In the genomic region with DNA sequence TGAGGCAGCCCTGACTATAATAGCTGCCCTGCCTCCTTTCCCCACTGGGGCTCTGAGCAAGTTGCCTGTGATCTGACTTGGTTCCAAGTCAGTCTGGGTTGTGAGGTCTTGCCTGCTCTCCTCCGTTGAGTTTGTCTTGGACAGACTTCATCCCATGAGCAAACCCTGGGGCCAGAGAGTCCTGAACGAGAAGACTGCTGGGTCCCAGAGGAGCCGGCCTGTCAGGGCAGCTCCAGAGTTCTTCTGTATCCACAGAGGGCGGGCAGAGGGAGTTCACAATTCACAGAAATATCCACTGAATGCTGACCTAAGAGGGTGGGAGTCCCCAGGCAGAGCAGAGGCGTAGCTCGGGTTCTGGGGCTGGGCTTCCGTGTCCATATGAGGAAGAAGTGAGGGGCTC, we compare ENCODE assay signal across 15 mouse cellular contexts. TPM values are rescaled to one million over a fixed set of nuclear protein-coding genes. Genes with fewer than 3 reads are reported as not detected.
DNase-seq lines count a peak whose midpoint lies in the region; ATAC-seq and TF ChIP-seq lines count a peak whose summit lies in the region.
"Had no signal": no experiment of that assay in that cellular context is flagged by ENCODE, and none has a peak within 500 bp of the region (broad histone marks: within the 10 kb centered on the region; RNA-seq: fewer than 3 reads in every experiment).

No protein-coding gene starts in this region.

- 78% methylated on average over 7 of the region's 7 CpGs for WGBS in cerebellum, adult 2 months

- peaks cover 19% of the 10 kb centered on the region for H3K4me1 ChIP-seq in cerebellum, adult 2 months (ENCODE audit: control insufficient read depth, insufficient read depth, low read length)

- no peak for ATAC-seq in CD4-positive, CD25-positive, alpha-beta regulatory T cell, adult 4 months
- ATAC-seq: activated CD4-positive, CD25-positive, alpha-beta regulatory T cell, adult 4 months had no signal

- intact Hi-C loops in heart, postnatal 14 days (cut with DNase I) = no loop called here

- H3K27ac ChIP-seq in cerebellum, adult 2 months (ENCODE audit: insufficient read depth, low read length) = peak overlapping the region; percentile 24; the same call in 1 of the 2 replicates
- H3K27ac ChIP-seq: limb, embryonic 12.5 days; neural tube, embryonic 12.5 days had no signal

- DNase-seq in cerebellum, adult 2 months = no peak
- DNase-seq in cerebellum, postnatal 25 days = no peak
- DNase-seq in kidney, adult 11 months = peak; percentile 36
- no peak for DNase-seq in kidney, adult 18-20 months
- DNase-seq in NIH3T3 (ENCODE audit: low read depth) = peak; percentile 29
- DNase-seq in heart, postnatal 14 days = peak; percentile 46 to 52
- DNase-seq in lung, adult 18-20 months = no peak
- DNase-seq: gastrocnemius, postnatal 10 days had no signal

- H3K27me3 ChIP-seq in cerebellum, adult 2 months (ENCODE audit: control insufficient read depth, insufficient read depth, low read length) = no peaks in the 10 kb centered on the region
- H3K27me3 ChIP-seq: limb, embryonic 12.5 days; neural tube, embryonic 12.5 days had no signal

- TF ChIP-seq CTCF in cerebellum, adult 2 months (IDR thresholded peaks at IDR 0.05; ENCODE audit: borderline replicate concordance, insufficient read depth, low read depth, low read length) = no peak

- no peak overlapping the region for H3K4me3 ChIP-seq in cerebellum, adult 2 months (replicated peaks; ENCODE audit: insufficient read depth, low read depth, low read length)
- H3K4me3 ChIP-seq: erythroblast, embryonic 14.5 days; limb, embryonic 12.5 days; neural tube, embryonic 12.5 days had no signal

- no peak for TF ChIP-seq POLR2A in cerebellum, adult 2 months (IDR thresholded peaks at IDR 0.05; ENCODE audit: borderline replicate concordance, insufficient read depth, low read length)

RNA-seq across cellular contexts. Expression of gene Slc6a9, which starts 16.6 kb away (rescaled TPM):
- 178 and 197 TPM in 2 replicates for polyA plus RNA-seq in cerebellum, adult 2 months (2012; rRNA removed)
- 1 to 10 TPM; 2.6 to 4.1 TPM for total RNA-seq in heart, postnatal 14 days (2021)
- polyA plus RNA-seq in CD4-positive, CD25-positive, alpha-beta regulatory T cell, adult 4 months (2017; shearing (Covaris generic)) = 1 to 10 TPM in 1 of 2 experiments, not detected in 1; 1.0 TPM

RNA-seq across cellular contexts. Expression of gene Ccdc24, which starts 21.5 kb away (rescaled TPM):
- 1.8 and 3.4 TPM in 2 replicates for polyA plus RNA-seq in cerebellum, adult 2 months (2012; rRNA removed)
- under 1 TPM; 0.39 to 0.45 TPM for total RNA-seq in heart, postnatal 14 days (2021)
- polyA plus RNA-seq in CD4-positive, CD25-positive, alpha-beta regulatory T cell, adult 4 months (2017; shearing (Covaris generic)) = not detected
- total RNA-seq: G1E had no signal
- polyA plus RNA-seq: activated CD4-positive, CD25-positive, alpha-beta regulatory T cell, adult 4 months; G1E had no signal

RNA-seq across cellular contexts. Expression of gene B4galt2, which starts 32.4 kb away (rescaled TPM):
- 41.0 and 42.0 TPM in 2 replicates for polyA plus RNA-seq in cerebellum, adult 2 months (2012; rRNA removed)
- total RNA-seq in heart, postnatal 14 days (2021) = 1 to 10 TPM; 7.5 to 8.0 TPM
- polyA plus RNA-seq in CD4-positive, CD25-positive, alpha-beta regulatory T cell, adult 4 months (2017; shearing (Covaris generic)) = not detected
- total RNA-seq: common myeloid progenitor, adult 5-6 weeks had no signal
- polyA plus RNA-seq: activated CD4-positive, CD25-positive, alpha-beta regulatory T cell, adult 4 months had no signal

RNA-seq across cellular contexts. Expression of gene Atp6v0b, which starts 36.3 kb away (rescaled TPM):
- polyA plus RNA-seq in cerebellum, adult 2 months (2012; rRNA removed) = 669 and 676 TPM in 2 replicates
- 100 to 1,000 TPM; 128 to 129 TPM for total RNA-seq in heart, postnatal 14 days (2021)
- 10 to 100 TPM; 91.3 to 92.4 TPM for polyA plus RNA-seq in CD4-positive, CD25-positive, alpha-beta regulatory T cell, adult 4 months (2017; shearing (Covaris generic))

RNA-seq across cellular contexts. Expression of gene Dph2, which starts 41.0 kb away (rescaled TPM):
- 16.6 and 18.0 TPM in 2 replicates for polyA plus RNA-seq in cerebellum, adult 2 months (2012; rRNA removed)
- 1 to 10 TPM; 2.7 to 2.9 TPM for total RNA-seq in heart, postnatal 14 days (2021)
- polyA plus RNA-seq in CD4-positive, CD25-positive, alpha-beta regulatory T cell, adult 4 months (2017; shearing (Covaris generic)) = 10 to 100 TPM; 33.3 to 40.3 TPM

Comparison
In these comparisons a context has a peak if more than half of its experiments do, and no peak if none do; other contexts are left out.
1. DNase-seq: peak in kidney, adult 11 months (single experiment), NIH3T3 (single experiment) and heart, postnatal 14 days (2 of 2); none in cerebellum, adult 2 months (0 of 2), cerebellum, postnatal 25 days (0 of 2), kidney, adult 18-20 months (single experiment) and lung, adult 18-20 months (0 of 2).
2. RNA of gene Slc6a9, which starts 16.6 kb away (polyA plus RNA-seq): 178 to 197 TPM in cerebellum, adult 2 months; 1.0 TPM in CD4-positive, CD25-positive, alpha-beta regulatory T cell, adult 4 months; every median in the first group is over 10 times any median in the second.
3. RNA of gene B4galt2, which starts 32.4 kb away (polyA plus RNA-seq): 41.0 to 42.0 TPM in cerebellum, adult 2 months; not detected in CD4-positive, CD25-positive, alpha-beta regulatory T cell, adult 4 months; every median in the first group is over 10 times any median in the second.